Mouse (Mus musculus) thymus, postnatal 14 days (tissue): ENCODE results near the gene Itm2c.

Experiments
- DNase-seq: peaks from one replicate; pipeline ENCODE4 v3.0.0; 2021

Gene Itm2c

DNA sequence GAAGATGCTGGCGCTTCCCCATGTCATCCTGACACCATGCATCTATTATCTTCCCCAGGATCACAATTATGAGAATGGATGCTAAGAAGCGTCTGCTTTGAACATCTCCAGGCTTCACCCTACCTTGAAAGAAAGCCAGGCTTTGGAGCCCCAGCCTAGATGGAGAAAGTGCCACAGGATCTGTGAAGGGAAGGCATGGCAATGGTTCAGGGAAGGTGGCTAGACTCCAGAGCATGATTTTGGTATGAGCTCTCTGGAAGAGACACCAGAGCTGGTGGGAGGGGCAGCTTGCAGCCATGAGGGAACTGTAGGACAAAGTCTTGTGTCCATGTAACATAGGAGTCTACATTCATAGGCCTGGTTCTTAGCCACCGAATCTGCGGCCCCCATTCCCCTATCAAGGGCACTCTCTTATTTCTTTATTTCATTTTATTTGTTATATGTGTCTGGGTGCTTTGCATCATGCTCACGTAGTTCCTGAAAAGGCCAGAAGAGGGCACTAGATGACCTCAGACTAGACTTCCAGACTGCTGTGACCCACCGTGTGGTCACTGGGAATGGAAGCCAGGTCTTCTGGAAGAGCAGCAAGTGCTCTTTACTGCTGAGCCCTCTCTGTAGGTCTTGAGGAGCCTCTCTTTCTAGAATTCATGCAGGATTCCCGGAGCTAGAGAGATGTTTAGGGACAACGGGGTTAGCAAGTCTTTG is 41.2 kb downstream of the Itm2c start:
- peak; percentile 74 for DNase-seq

DNA sequence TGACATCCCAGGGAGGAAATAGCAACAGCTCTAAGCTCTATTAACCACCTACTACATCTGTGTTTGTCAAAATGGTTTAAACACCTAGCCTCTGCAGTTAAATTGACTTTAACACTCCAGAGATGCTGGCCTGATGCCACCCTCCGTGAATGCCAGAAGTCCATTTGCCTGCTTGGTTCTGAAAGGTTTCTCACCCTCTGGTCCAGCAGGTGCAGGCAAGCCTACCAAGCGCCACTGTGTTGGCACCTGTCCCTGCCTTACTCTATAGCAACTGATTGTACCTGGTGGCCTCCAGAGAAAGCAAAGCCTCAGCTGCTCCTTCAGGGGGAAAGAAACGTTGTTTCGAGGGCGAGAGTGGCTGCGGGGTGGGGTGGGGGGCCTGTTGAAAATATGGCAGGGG is 42.2 kb downstream of the Itm2c start:
- no peak for DNase-seq

DNA sequence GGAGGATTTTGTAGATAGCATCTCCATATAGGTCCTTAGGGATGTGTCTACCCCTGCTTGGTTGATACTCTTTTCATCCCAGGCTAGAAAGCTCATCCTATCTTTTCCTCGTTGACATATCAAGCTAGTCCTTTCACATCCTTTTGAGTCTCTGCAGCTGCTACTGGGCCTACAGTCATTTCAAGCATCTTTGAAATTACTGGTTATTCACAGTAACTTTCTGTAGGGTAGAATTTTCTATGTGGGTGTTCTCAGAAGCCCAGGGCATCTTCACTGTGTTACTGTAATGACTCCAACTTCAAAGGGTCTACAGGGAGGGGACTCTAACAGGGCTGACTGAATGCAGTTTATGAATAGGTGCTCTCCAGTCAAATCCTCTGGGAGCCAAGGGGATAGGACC is 43.2 kb downstream of the Itm2c start:
- no peak for DNase-seq

DNA sequence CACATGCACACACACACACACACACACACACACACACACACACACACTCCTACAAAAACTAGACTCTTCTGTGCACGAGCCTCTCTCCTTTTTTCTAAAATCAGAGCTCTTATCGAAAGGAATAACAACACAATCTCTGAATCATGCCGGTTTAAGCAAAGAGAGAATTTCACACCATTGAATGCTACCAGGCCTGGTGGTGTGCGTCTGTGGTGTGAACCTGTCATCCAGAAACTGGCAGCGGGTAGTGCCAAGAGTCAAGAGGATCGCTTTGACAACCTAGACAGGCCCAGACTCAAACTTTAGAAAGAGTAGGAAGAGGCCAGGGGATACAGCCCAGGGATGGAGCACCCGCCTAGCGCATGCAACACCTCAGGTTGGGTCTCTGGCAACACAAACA is 48.2 kb downstream of the Itm2c start:
- DNase-seq: no peak

DNA sequence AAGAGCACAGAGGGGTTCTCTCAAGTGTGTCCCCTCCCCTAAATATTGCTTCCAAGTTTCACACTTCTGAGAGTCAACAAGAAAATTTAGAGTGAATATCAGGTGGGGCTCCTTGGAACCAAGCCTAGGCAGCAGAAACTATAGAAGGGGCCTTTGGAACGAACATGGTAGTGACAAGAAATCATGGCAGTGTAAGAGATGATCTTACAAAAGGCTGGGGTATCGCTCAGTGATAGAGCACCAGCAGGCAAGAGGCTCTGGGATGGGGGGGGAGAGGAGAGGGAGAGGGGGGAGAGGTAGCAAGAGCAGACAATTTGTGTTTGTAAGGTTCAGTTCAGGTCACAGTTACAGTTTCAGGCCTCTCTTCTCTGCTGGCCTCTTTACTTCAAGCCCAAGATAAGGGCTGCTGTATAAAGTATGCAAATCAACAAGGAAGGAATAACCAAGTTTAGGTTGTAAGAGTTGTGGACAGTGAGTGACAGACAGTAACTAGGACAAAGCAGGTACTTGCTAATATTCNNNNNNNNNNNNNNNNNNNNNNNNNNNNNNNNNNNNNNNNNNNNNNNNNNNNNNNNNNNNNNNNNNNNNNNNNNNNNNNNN is 55.1 kb downstream of the Itm2c start:
- DNase-seq: no peak

DNA sequence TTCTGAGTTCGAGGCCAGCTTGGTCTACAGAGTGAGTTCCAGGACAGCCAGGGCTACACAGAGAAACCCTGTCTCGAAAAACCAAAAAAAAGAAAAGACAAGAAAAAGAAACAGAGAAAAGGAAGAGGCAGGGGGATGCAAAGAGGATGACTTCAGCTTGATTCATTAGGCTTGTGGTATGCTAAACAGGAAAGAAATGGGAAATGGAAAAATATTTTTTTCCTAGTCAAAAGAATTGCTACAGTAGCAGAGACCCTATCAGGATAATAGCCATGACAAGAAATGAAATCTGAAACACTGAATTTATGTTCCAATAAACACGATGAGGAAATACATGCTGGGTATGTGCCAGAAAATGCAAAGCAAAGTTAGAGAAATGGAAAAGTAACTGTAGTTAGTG is 61.1 kb downstream of the Itm2c start:
- no peak for DNase-seq

DNA sequence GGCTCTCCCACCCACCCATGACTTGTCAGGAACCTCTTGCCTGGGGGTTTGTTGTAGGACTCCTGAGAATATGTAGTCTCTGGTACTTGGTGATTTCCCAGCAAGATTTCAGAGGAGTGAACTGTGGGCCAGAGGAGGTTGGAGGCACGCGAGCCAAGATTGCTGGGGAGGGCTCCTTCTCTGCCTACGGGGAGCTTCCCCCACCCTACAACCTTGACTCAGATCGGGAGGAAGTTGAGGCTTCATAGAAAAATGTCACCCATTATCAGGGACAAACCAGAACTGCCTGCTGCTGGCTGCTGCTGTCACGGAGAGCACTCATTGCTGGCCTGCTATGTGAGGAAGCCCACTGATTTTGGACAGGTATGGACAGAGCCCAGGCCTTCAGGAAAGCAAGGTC is 63.2 kb downstream of the Itm2c start:
- peak; percentile 35 for DNase-seq

DNA sequence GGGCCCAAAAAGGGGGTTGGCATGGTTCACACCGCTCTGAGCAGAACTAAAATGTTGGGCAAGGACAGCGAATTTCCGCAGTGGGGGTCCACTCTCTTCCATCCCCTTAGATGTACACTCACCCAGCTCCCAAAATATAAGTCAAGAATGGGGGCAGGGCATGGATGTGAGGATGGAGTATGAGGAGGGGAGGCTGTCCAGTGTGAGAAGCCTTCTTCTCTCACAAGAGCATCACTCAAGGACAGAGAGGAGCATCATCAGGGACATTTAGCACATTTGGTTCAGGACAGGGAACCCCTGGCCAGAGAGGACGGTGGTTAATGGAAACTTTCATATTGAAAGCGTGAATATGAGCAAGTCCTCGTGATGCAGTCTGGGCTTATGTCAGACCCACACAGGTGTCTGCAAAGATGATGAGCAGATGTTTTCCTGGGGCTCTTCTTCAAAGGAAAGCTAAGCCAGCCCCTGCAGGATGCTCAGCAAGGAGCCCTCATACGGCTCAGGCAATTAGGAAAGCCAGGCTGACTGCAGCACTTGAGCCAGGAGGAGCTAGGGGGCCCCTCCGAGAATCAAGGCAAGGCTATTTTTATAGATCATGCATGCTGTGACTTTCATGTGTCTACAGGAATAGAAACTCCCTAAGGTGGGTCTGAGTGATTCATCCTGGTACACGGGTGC is 64.0 kb downstream of the Itm2c start:
- peak; percentile 57 for DNase-seq
